Mouse (Mus musculus) adrenal gland, postnatal 14 days (tissue): ENCODE data around the gene Sod3. TPM values are rescaled to one million over a fixed set of nuclear protein-coding genes. Genes with fewer than 3 reads are reported as not detected.
A peak's percentile ranks its signal among the peaks of the same experiment; 100 is the strongest.

Source experiments
- DNase-seq: peaks from one replicate; pipeline ENCODE4 v3.0.0; 2021; ENCODE audit warnings: mixed read lengths
- total RNA-seq: library from RNA; stranded (reverse); gene quantifications from 2 replicates; pipeline ENCODE4 v1.2.3, GENCODE M21; 2021

The Sod3 gene
- total RNA-seq, 1 experiment from 2014 or later = 116 TPM

DNA sequence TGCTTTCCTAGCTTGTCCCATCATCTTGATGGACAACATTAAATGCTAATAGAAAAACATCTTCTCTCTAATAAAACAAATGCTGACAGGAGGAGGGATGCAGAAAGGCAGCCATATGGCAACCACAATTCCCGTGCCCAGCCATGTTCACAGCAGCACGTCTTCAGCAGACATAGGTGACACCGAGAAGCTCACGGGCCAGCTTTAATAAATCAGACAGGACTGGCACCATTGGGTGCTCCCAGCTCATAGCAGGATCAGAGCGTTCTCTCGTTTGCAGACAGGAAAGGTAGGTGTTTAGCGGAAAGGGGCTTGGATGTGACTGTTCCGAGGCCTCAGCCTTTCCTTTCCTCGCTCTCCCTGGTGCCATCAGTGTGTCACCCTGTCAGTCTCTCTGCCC lies 12.3 kb downstream of the Sod3 start:
- DNase-seq = no peak

DNA sequence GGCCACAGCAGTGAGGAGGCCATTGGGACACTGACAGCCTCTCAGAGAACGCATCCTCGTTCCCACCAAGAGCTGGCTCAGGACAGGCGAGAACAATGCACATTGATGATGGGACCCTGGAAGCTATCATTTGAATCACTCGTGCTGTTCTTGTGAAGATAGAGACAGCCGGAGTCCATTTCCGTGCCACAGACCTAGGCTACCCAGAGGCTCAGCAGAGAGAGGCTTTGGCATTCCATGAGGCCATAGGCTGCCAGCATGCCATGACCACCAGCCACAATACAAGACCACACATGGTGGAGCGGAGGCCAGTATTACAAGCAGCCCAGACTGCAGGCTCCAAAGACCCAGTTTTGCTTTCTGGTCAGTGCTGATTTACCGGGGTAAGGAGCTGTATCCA lies 19.2 kb downstream of the Sod3 start:
- no peak for DNase-seq

DNA sequence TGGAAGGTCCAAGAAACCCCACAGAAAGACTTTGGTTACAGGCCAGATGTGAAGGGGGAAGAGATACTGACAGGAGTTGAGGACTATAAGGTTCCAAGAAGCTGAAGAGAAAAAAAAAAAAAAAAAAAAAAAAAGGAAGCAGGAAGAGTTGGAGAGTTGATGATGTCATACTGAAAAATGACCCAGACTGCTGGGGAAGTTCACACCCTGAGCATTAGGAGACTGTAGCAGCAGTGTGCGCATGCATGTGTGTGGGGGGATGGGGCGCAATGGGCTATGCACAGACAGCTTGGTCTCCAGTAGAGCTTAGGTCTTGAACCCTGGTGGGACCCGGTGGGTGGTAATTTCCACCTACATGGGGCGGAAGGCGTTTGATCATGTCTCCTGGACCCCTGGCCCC lies 20.2 kb downstream of the Sod3 start:
- DNase-seq = no peak

DNA sequence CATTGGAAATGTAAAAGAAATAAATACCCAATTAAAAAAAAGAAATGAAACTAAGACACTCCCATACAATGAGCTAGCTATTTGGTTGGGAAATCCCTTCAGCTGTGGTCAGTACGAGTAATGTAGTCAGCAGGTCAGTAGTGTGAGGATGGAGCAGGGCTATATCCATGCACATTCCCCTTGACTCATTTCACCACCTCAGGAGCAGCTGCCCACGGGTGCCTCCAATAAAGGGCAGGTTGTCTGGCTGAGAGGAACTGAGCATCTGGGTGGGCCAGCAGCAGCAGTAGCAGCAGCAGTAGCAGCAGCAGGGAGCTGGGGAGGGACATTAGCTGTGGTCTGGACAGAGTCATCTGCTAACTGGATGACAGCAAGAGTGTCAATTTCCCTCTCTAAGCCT lies 22.4 kb downstream of the Sod3 start:
- no peak for DNase-seq

DNA sequence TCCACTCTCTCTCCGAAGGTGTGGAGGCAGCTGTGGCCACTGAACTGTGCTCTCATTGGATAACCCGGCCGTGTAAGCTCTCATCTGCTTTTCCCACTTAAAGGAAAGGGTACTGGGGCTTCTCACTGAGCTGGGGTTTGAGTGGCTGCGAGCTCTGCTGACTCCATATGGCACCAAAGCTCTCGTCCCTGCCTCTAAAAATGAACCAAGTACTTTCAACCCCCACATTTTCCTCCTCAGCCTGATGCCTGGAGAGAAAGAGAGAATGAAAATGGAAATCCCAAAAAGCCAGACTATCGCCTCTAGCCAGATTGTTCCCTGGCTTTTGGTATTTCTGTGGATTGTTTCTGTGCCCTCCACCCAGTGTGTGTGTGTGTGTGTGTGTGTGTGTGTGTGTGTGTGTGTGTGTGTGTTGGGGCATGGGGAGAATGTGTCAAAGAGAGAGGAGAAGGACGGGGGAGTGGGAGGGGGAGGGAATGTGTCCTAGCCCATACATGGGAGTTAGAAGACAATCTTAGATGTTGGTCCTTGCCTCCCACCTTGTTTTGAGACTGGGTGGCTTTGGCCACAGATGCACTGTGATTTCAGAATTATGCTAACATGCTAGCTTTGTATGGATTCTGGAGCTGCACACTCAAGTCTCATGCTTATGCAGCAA lies 24.6 kb downstream of the Sod3 start:
- DNase-seq = no peak

DNA sequence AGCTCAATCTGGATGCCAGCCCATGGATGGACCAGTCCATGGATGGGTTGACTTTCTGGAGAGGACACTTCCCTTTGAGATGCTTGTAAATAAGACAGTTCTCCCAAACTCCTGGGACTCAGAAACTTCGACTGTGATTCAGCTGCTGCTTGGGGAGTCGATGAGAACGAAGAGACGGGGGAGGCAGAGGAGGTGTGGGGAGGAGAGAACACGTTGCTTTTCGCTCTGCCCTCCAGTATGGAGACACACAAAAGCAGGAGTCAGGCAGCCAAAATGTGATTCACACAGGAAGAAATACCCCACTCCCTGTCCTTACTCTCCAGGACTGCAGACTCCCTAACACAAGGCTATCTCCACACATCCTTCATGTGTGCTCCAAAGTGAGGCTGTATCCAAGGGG lies 26.8 kb downstream of the Sod3 start:
- DNase-seq = no peak

DNA sequence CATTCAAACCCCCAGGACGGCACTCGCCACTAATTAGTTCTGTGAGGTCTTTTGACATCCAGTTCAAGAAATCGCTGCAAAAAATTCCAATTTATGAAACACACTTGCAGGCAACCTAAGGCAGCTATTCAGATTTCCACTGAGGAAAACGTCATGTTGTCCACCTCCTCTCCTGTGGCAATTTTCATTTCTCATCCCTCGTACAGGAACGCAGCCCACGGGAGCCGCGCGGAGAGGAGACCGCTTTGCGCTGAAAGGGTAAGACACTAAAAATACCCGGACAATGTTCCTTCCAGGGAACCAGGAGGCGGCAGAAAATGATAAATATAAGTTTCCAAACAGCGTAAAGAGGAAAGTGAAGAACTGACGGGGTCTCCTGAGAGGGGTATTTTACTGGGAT lies 27.9 kb downstream of the Sod3 start:
- no peak for DNase-seq

DNA sequence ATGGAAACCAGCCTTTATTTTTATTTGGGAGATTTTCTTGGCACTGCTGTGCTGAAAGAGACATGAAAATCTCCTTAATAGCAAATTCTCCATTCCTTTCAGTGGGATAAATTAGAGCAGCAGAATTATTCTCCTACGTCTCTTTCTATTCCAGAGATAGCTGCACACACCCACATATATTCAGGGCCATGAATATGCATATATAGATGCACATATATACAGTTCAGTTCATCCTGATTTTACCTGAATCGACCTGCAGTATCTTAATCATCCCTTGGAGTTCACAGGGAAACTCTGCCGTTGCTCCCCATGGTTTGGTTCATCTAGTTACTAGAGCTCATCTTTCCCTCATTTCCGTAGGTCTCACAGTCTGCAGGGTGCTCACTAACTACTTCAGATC lies 30.2 kb downstream of the Sod3 start:
- no peak for DNase-seq

DNA sequence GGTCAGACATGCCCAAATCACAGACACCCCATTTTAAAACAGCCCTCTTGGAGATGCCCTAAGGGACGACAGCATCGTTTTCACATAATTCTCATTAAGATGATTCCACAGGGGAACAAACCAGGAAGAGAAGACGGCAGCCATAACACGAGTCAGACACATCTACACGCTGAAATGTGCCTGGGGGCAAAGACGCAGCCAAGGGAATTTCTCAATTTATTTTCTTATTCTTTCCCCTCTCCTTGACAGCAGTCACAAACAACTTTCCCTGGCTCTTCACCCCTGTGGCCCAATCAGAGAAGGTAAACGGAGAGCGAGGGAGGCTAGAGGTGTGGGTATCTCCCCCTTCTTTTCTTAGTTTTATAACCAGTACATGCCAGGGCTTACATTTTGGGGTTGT lies 40.8 kb downstream of the Sod3 start:
- no peak for DNase-seq

DNA sequence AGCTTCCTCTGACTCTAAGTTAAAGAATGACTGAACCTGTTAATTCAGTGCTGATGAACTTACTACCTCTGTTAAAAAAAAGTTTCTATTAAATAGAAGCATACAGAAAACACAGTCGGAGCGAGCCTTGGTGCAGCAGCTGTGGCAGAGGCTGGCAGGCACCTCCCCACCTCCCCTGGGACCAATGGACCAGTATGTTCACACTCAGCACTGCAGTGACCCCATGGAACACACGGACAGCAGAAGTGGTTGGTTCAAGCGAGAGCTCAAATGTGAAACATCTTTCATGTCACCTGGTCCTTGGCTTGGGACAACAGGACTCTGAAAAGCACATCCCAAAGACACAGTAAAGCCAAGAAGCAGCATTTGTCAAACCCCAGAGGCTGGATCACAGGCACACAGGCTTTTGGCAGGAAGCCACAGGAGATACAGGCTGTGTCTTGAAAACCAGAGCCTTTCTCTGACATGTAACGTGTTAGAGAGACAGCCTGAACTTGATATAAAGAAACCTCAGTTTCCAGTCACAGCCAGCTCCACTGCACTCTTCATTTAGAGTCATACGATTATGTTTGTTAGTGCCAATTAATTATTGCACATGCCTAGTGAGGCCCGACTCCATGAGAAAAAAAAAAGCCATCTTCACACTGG lies 45.2 kb downstream of the Sod3 start:
- peak; percentile 16 for DNase-seq

DNA sequence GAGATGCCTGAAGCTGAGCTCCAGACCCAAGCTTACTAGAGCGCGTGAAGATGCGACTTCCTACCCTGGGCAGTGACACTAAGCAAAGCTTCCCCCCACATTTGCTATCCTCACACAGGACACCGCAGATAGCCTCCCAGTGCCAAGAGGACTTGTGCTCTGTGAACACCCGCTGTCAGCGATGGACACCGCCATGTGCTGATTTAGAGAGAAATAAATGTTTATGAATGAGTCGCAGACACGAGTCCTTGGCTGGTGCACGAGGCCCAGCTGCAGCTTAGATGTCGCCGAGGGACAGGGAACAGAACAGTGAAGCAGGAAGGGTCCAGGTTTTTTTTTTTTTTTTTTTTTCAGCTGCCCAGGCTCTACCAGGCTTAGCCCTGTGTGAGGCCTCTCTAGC lies 46.6 kb downstream of the Sod3 start:
- DNase-seq = no peak

DNA sequence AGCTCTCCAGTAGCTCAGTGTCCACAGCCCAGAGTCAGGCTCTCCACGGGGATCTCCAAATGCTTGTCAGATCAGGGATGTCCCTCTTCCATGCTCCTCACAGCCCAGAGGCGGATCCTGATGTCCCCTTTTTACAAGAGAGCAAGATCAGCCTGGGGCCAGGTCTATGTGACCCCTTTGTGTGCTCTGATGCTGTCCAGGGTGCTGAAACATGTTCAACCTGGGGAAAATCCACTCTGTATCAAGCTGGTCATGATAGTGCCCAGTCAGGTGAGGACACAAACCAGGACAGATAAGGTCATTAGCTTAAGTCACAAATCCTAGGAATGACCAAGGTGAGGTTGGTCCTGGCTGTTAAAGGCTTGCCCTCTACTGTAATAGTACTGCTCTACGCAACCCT lies 48.0 kb downstream of the Sod3 start:
- peak; percentile 45 for DNase-seq

DNA sequence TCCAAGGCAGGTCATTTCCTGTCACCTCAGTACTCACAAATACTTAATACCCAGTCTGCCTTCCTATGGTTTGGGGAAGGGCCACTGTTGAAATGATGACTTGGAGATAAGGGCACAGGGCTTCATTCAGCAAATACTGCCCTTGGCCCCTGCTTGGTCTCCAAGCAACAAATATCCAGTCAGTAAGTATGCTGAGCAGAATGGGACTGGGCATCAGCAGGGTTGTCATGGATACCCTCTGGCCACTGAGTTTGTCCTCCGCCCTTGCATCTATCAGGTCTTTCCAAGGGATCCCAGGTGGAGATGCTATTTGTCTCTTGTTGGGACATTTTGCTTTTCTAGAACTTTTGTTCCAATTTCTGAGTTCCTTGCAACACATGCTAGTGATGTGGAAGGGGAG lies 51.6 kb downstream of the Sod3 start:
- DNase-seq = no peak

DNA sequence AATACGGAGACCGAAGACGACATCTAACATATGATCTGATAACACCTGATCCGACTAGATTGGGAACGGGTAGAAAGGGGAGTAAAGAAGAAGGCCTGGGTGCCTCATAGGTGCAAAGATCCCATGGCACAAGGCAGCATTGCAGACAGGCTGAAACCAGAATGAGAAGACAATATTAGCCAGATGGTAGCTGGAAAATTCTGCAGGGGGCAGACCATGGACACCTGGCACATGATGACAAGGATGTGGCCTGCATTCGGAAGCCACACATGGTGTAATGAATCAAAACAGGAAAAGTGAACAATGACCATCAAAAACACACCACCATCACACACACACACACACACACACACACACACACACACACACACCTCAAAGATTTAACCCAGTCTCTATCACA lies 52.3 kb downstream of the Sod3 start:
- no peak for DNase-seq

DNA sequence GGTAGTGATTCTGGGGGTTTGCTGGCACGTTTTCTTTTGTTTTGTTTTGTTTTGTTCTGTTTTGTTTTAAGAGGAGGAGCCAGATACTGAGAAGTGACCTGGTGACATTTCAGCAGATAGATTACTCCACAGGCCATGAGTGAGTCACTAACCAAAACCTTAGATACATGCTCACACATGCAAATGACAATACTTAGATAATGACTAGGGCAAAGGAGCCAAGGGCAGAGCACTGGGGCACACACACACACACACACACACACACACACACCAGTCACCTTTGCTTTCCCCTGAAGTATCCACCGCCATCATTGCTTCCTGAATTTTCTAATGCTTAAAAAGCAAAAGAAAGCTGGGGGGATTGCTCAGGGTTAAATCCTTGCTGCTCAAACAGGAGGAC lies 52.9 kb downstream of the Sod3 start:
- no peak for DNase-seq

Other genes with a start within 250 kb of the Sod3 start
- gene Dhx15, start 173.3 kb upstream of the Sod3 start, total RNA-seq = 116 and 121 TPM in 2 replicates
- 3.9 and 5.5 TPM in 2 replicates for gene Ccdc149, start 107.7 kb downstream of the Sod3 start, total RNA-seq
- 1.1 and 1.3 TPM in 2 replicates for gene Lgi2, start 202.7 kb downstream of the Sod3 start, total RNA-seq